Mouse (Mus musculus): ENCODE data around the gene Hist1h2br. TPM values are rescaled to one million over a fixed set of nuclear protein-coding genes. Genes with fewer than 3 reads are reported as not detected.
"Not testable (repeated sequence)": the region's sequence is repeated elsewhere in the genome, so short reads cannot be mapped to it uniquely, and the experiment has no call there.

Hist1h2br gene
- polyA plus RNA-seq, 1 experiment: 1.3 TPM

GRCm38 (mm10) chr13:21852215-21852945, 18.8 kb downstream of the Hist1h2br start:
- no peaks in the 10 kb centered on the region for H3K36me3 ChIP-seq (ENCODE audit: control insufficient read depth, insufficient read depth, low read length)
- peak; percentile 27 for DNase-seq
- no peak for TF ChIP-seq POLR2A (IDR thresholded peaks at IDR 0.05; ENCODE audit: low read depth, low read length)
- no peak for TF ChIP-seq CTCF (conservative IDR thresholded peaks at IDR 0.05; ENCODE audit: insufficient read depth, insufficient read length, low read depth, low read length)
- no peaks in the 10 kb centered on the region for H3K4me1 ChIP-seq (ENCODE audit: control insufficient read depth, insufficient read depth, low read length)
- H3K4me3 ChIP-seq (ENCODE audit: insufficient read depth, low read depth, low read length): no peak overlapping the region
- WGBS: 63% methylated on average over 3 of the region's 3 CpGs
- no peaks in the 10 kb centered on the region for H3K27me3 ChIP-seq (replicated peaks; ENCODE audit: control insufficient read depth, insufficient read depth, low read length)
- H3K27ac ChIP-seq (ENCODE audit: insufficient read depth, low read depth, low read length): no peak overlapping the region

- 11% methylated on average over 11 of the region's 11 CpGs for WGBS
- DNase-seq: peak; percentile 82
- Histone ChIP-seq H3K36me3 (ENCODE audit: control insufficient read depth, insufficient read depth, low read length) (no peaks in the 10 kb centered on the region), H3K27me3 (replicated peaks; ENCODE audit: control insufficient read depth, insufficient read depth, low read length) (no peaks in the 10 kb centered on the region), H3K4me1 (ENCODE audit: control insufficient read depth, insufficient read depth, low read length) (no peaks in the 10 kb centered on the region), H3K4me3 (ENCODE audit: insufficient read depth, low read depth, low read length) (no peak overlapping the region), H3K27ac (ENCODE audit: insufficient read depth, low read depth, low read length) (no peak overlapping the region)
- TF ChIP-seq CTCF (conservative IDR thresholded peaks at IDR 0.05; ENCODE audit: insufficient read depth, insufficient read length, low read depth, low read length) (no peak), POLR2A (IDR thresholded peaks at IDR 0.05; ENCODE audit: low read depth, low read length) (no peak)
Observed at GRCm38 (mm10) chr13:21855146-21855545, 21.6 kb downstream of the Hist1h2br start.

- H3K27me3 ChIP-seq (replicated peaks; ENCODE audit: control insufficient read depth, insufficient read depth, low read length): no peaks in the 10 kb centered on the region
- H3K4me1 ChIP-seq (ENCODE audit: control insufficient read depth, insufficient read depth, low read length): no peaks in the 10 kb centered on the region
- peak; percentile 63 for DNase-seq
- no peak overlapping the region for H3K27ac ChIP-seq (ENCODE audit: insufficient read depth, low read depth, low read length)
- TF ChIP-seq CTCF (conservative IDR thresholded peaks at IDR 0.05; ENCODE audit: insufficient read depth, insufficient read length, low read depth, low read length) (no peak), POLR2A (IDR thresholded peaks at IDR 0.05; ENCODE audit: low read depth, low read length) (no peak)
- 20% methylated on average over 15 of the region's 15 CpGs for WGBS
- H3K36me3 ChIP-seq (ENCODE audit: control insufficient read depth, insufficient read depth, low read length): no peaks in the 10 kb centered on the region
- H3K4me3 ChIP-seq (ENCODE audit: insufficient read depth, low read depth, low read length): no peak overlapping the region
Observed at GRCm38 (mm10) chr13:21855698-21856162, 22.2 kb downstream of the Hist1h2br start.

GRCm38 (mm10) chr13:21861608-21862007, 28.1 kb downstream of the Hist1h2br start:
- Histone ChIP-seq H3K4me1 (ENCODE audit: control insufficient read depth, insufficient read depth, low read length) (no peaks in the 10 kb centered on the region), H3K27me3 (replicated peaks; ENCODE audit: control insufficient read depth, insufficient read depth, low read length) (no peaks in the 10 kb centered on the region), H3K36me3 (ENCODE audit: control insufficient read depth, insufficient read depth, low read length) (no peaks in the 10 kb centered on the region), H3K27ac (ENCODE audit: insufficient read depth, low read depth, low read length) (no peak overlapping the region), H3K4me3 (ENCODE audit: insufficient read depth, low read depth, low read length) (no peak overlapping the region)
- no peak for DNase-seq
- WGBS: 38% methylated on average over 5 of the region's 5 CpGs
- no peak for TF ChIP-seq POLR2A (IDR thresholded peaks at IDR 0.05; ENCODE audit: low read depth, low read length)
- no peak for TF ChIP-seq CTCF (conservative IDR thresholded peaks at IDR 0.05; ENCODE audit: insufficient read depth, insufficient read length, low read depth, low read length)

GRCm38 (mm10) chr13:21865503-21865902, 32.0 kb downstream of the Hist1h2br start:
- 78% methylated on average over 3 of the region's 3 CpGs for WGBS
- H3K27ac ChIP-seq (ENCODE audit: insufficient read depth, low read depth, low read length); DNase-seq; H3K27me3 ChIP-seq (replicated peaks; ENCODE audit: control insufficient read depth, insufficient read depth, low read length); H3K36me3 ChIP-seq (ENCODE audit: control insufficient read depth, insufficient read depth, low read length); H3K4me3 ChIP-seq (ENCODE audit: insufficient read depth, low read depth, low read length); H3K4me1 ChIP-seq (ENCODE audit: control insufficient read depth, insufficient read depth, low read length): not testable (repeated sequence)

- Histone ChIP-seq H3K4me3 (ENCODE audit: insufficient read depth, low read depth, low read length) (no peak overlapping the region), H3K27me3 (replicated peaks; ENCODE audit: control insufficient read depth, insufficient read depth, low read length) (no peaks in the 10 kb centered on the region), H3K36me3 (ENCODE audit: control insufficient read depth, insufficient read depth, low read length) (no peaks in the 10 kb centered on the region), H3K27ac (ENCODE audit: insufficient read depth, low read depth, low read length) (no peak overlapping the region), H3K4me1 (ENCODE audit: control insufficient read depth, insufficient read depth, low read length) (no peaks in the 10 kb centered on the region)
- TF ChIP-seq POLR2A (IDR thresholded peaks at IDR 0.05; ENCODE audit: low read depth, low read length): no peak
- TF ChIP-seq CTCF (conservative IDR thresholded peaks at IDR 0.05; ENCODE audit: insufficient read depth, insufficient read length, low read depth, low read length): no peak
- 84% methylated on average over 6 of the region's 6 CpGs for WGBS
- DNase-seq: no peak
Observed at GRCm38 (mm10) chr13:21880735-21881134, 47.2 kb downstream of the Hist1h2br start.

GRCm38 (mm10) chr13:21881878-21882669, 48.5 kb downstream of the Hist1h2br start:
- no peak for TF ChIP-seq CTCF (conservative IDR thresholded peaks at IDR 0.05; ENCODE audit: insufficient read depth, insufficient read length, low read depth, low read length)
- no peak for TF ChIP-seq POLR2A (IDR thresholded peaks at IDR 0.05; ENCODE audit: low read depth, low read length)
- H3K4me3 ChIP-seq (ENCODE audit: insufficient read depth, low read depth, low read length): no peak overlapping the region
- H3K36me3 ChIP-seq (ENCODE audit: control insufficient read depth, insufficient read depth, low read length): no peaks in the 10 kb centered on the region
- WGBS: 15% methylated on average over 27 of the region's 27 CpGs
- H3K27me3 ChIP-seq (replicated peaks; ENCODE audit: control insufficient read depth, insufficient read depth, low read length): no peaks in the 10 kb centered on the region
- no peaks in the 10 kb centered on the region for H3K4me1 ChIP-seq (ENCODE audit: control insufficient read depth, insufficient read depth, low read length)
- DNase-seq: peak; percentile 30
- H3K27ac ChIP-seq (ENCODE audit: insufficient read depth, low read depth, low read length): no peak overlapping the region

Data from kidney, adult 2 months (tissue).